Mouse (Mus musculus) stomach, embryonic 16.5 days (tissue): ENCODE results near the gene Rasd1. TPM values are rescaled to one million over a fixed set of nuclear protein-coding genes. Genes with fewer than 3 reads are reported as not detected.
A peak's percentile ranks its signal among the peaks of the same experiment; 100 is the strongest.
"Not testable (repeated sequence)": the region's sequence is repeated elsewhere in the genome, so short reads cannot be mapped to it uniquely, and the experiment has no call there.

Experiments
- ATAC-seq: fragments of 200-750 bp; cut with Nextera tagmentation; 2 replicates; pipeline ENCODE4 v1.8.0; 2017; ENCODE audit warnings: moderate number of reproducible peaks, moderate TSS enrichment; ENCODE audit not compliant: insufficient read depth, low FRiP score
- H3K27ac ChIP-seq: fragments of 300-500 bp; sonication (generic); 2 replicates; pipeline ENCODE4 v1.5.1; 2014; ENCODE audit warnings: low read length
- H3K27me3 ChIP-seq: fragments of 300-500 bp; sonication (generic); 2 replicates; pipeline ENCODE4 v1.6.1; 2014; ENCODE audit warnings: low read length, control low read depth, mixed read lengths; ENCODE audit not compliant: control insufficient read depth, insufficient read depth
- H3K36me3 ChIP-seq: fragments of 300-500 bp; sonication (generic); 2 replicates; pipeline ENCODE4 v1.6.1; 2014; ENCODE audit warnings: low read length; ENCODE audit not compliant: control insufficient read depth, insufficient read depth
- H3K4me1 ChIP-seq: fragments of 300-500 bp; sonication (generic); 2 replicates; pipeline ENCODE4 v1.6.1; 2014; ENCODE audit warnings: low read length, control low read depth, mixed read lengths; ENCODE audit not compliant: control insufficient read depth, insufficient read depth
- H3K4me2 ChIP-seq: fragments of 300-500 bp; sonication (generic); 2 replicates; pipeline ENCODE4 v1.6.1; 2014; ENCODE audit warnings: low read depth, low read length, mixed read lengths
- H3K4me3 ChIP-seq: fragments of 300-500 bp; sonication (generic); replicated peaks from 2 replicates; pipeline ENCODE4 v1.5.1; 2014; ENCODE audit warnings: mild to moderate bottlenecking, low read length
- H3K9ac ChIP-seq: fragments of 300-500 bp; sonication (generic); 2 replicates; pipeline ENCODE4 v1.6.1; 2014; ENCODE audit warnings: low read length
- H3K9me3 ChIP-seq: fragments of 300-500 bp; sonication (generic); replicated peaks from 2 replicates; pipeline ENCODE4 v1.6.1; 2016; ENCODE audit warnings: low read length, control low read depth; ENCODE audit not compliant: control insufficient read depth
- WGBS: fragments of 180-500 bp; shearing (Covaris S2); extraction: QIAGEN DNeasy Blood & Tissue Kit; methylation state at CpG from one replicate; pipeline ENCODE4 v1.1.7; 2014; 5-methylcytosine and 5-hydroxymethylcytosine counted together
- polyA plus RNA-seq: library from polyadenylated mRNA; unstranded; fragments of >200 nt; fragmentation: Nextera tagmentation; extraction: Ambion mirVana; gene quantifications from 2 replicates; pipeline ENCODE4 v1.2.1, GENCODE M21; 2015

Gene Rasd1
- polyA plus RNA-seq, 1 experiment from 2014 or later = 2.5 TPM

- peak overlapping the region; percentile 98 for H3K9ac ChIP-seq
- peaks cover 13% of the 10 kb centered on the region for H3K4me1 ChIP-seq
- H3K4me2 ChIP-seq = peak overlapping the region; percentile 73
- H3K4me3 ChIP-seq = peak overlapping the region; percentile 93
- H3K9me3 ChIP-seq = no peaks in the 10 kb centered on the region
- 0 out of 2 replicates have a peak, but pooled peaks have one; percentile 22 for ATAC-seq
- H3K27ac ChIP-seq = peak overlapping the region; percentile 69
- H3K27me3 ChIP-seq = no peaks in the 10 kb centered on the region
- H3K36me3 ChIP-seq = no peaks in the 10 kb centered on the region
- WGBS = 2% methylated on average over 16 of the region's 16 CpGs
Observed at GRCm38 (mm10) chr11:59948401-59948767, 16.4 kb downstream of the Rasd1 start.

- WGBS = 1% methylated on average over 43 of the region's 43 CpGs
- no peaks in the 10 kb centered on the region for H3K36me3 ChIP-seq
- no peaks in the 10 kb centered on the region for H3K9me3 ChIP-seq
- H3K4me1 ChIP-seq = peaks cover 13% of the 10 kb centered on the region
- H3K27ac ChIP-seq = peak within 1 kb of the TSS; percentile 69
- H3K4me2 ChIP-seq = peak within 1 kb of the TSS; percentile 73
- peak; percentile 94 for ATAC-seq
- peak within 1 kb of the TSS; percentile 93 for H3K4me3 ChIP-seq
- peak within 1 kb of the TSS; percentile 98 for H3K9ac ChIP-seq
- no peaks in the 10 kb centered on the region for H3K27me3 ChIP-seq
Observed at GRCm38 (mm10) chr11:59947752-59948400, 16.9 kb downstream of the Rasd1 start, which contains the start of gene Med9. Med9 (plus strand) TSS chr11:59948206.

GRCm38 (mm10) chr11:59944855-59945254 is 19.9 kb downstream of the Rasd1 start:
- not testable (repeated sequence) for ATAC-seq, H3K9me3 ChIP-seq, H3K27ac ChIP-seq, H3K27me3 ChIP-seq, H3K4me3 ChIP-seq, H3K36me3 ChIP-seq, H3K4me2 ChIP-seq, H3K9ac ChIP-seq
- peaks cover 13% of the 10 kb centered on the region for H3K4me1 ChIP-seq
- 89% methylated on average over 9 of the region's 10 CpGs for WGBS

DNA sequence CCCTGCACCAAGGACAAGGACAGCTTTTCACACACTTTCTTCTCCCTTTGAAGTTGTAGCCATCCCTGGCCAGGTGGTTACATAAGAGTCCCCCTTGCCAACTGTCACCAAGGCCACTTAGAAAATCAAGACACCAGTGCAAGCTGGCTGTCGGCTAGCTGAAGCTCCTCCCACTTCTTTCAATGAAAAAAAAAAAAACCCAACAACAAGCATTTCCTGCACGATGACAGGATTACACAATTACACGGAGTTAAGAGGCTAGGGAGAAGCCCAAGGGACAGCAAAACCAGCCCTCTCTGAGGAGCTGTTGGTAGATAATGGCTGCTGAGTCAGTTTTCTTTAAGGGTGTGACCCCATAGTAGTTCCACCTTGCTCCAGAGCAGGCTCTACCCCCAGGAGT is 23.4 kb downstream of the Rasd1 start:
- Histone ChIP-seq H3K4me3 (no peak overlapping the region), H3K27ac (no peak overlapping the region), H3K9ac (no peak overlapping the region), H3K4me2 (no peak overlapping the region), H3K27me3 (no peaks in the 10 kb centered on the region), H3K4me1 (no peaks in the 10 kb centered on the region), H3K36me3 (no peaks in the 10 kb centered on the region), H3K9me3 (no peaks in the 10 kb centered on the region)
- no peak; the same call in 1 of the 2 replicates for ATAC-seq
- 13% methylated on average over 3 of the region's 3 CpGs for WGBS

DNA sequence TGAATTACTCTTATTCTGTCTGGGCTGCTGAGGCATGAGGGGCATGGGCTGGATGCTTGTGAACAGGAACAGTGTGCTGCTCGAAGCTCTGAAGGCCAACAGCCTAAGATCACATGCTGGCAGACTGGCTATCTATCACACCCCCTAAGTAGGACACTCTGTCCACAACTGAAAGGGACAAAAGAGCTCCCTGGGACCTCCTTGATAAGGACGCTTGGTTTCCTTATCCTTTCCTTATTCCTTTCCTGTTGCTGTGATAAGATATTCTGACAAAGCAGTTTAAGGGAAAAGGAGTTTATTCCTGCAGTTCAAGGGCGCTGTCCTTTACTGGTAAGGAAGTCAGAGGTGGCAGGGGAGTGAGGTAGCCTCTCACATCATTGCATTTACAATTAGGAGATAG is 24.1 kb downstream of the Rasd1 start:
- Histone ChIP-seq H3K4me3 (no peak overlapping the region), H3K27me3 (no peaks in the 10 kb centered on the region), H3K4me1 (no peaks in the 10 kb centered on the region), H3K9me3 (no peaks in the 10 kb centered on the region), H3K27ac (no peak overlapping the region), H3K36me3 (no peaks in the 10 kb centered on the region), H3K9ac (no peak overlapping the region), H3K4me2 (no peak overlapping the region)
- WGBS = 65% methylated on average over 3 of the region's 3 CpGs
- ATAC-seq = no peak

GRCm38 (mm10) chr11:59939821-59940220 is 24.9 kb downstream of the Rasd1 start:
- 84% methylated on average over 1 of the region's 1 CpGs for WGBS
- Histone ChIP-seq H3K27ac (no peak overlapping the region), H3K4me3 (no peak overlapping the region)

DNA sequence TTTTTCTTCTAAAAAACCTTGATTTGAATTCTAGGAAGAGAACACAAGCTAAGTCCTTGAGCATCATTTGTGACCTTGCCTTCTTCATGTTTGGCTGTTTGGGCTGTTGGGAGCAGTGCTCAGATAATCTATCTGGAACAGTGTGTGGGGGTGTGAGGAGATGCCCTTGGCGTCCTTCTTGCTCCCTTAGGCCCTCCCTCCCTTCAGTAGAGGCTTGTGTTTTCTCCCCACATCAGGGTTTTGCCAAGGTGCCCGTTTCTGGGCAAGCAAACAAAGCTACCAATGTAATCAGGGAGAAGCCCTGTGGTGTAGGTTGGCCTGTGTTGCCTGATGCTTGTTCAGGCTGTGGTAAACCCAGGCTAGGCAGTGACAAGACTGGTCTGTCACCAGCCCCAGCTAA is 27.1 kb downstream of the Rasd1 start:
- Histone ChIP-seq H3K9ac (no peak overlapping the region), H3K4me3 (no peak overlapping the region), H3K4me1 (no peaks in the 10 kb centered on the region; the same call in none of the 2 replicates), H3K27ac (no peak overlapping the region), H3K36me3 (no peaks in the 10 kb centered on the region), H3K9me3 (no peaks in the 10 kb centered on the region), H3K27me3 (no peaks in the 10 kb centered on the region), H3K4me2 (no peak overlapping the region)
- WGBS = 35% methylated on average over 2 of the region's 2 CpGs
- no peak for ATAC-seq

More at GRCm38 (mm10) chr11:59939821-59940220, 24.9 kb downstream of the Rasd1 start:
- ATAC-seq = no peak
- Histone ChIP-seq H3K27me3 (no peaks in the 10 kb centered on the region), H3K4me2 (no peak overlapping the region), H3K4me1 (no peaks in the 10 kb centered on the region), H3K9ac (no peak overlapping the region), H3K9me3 (no peaks in the 10 kb centered on the region), H3K36me3 (no peaks in the 10 kb centered on the region)

DNA sequence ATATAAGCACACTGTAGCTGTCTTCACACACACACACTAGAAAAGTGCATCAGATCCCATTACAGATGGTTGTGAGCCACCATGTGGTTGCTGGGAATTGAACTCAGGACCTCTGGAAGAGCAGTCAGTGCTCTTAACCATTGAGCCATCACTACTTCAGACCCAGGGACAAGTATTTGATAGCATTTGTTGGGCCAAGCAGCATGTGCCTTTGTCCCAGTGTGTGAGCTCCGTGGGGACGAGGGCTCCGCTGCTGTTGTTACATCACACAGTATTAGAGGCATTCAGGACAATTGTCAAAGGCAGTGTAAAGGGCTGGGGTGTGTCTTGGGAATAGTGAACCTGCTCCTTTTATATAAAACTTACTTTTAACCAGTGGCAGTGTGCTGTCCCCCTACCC is 27.7 kb downstream of the Rasd1 start:
- no peaks in the 10 kb centered on the region for H3K36me3 ChIP-seq
- H3K9ac ChIP-seq = no peak overlapping the region
- H3K27ac ChIP-seq = no peak overlapping the region
- no peak for ATAC-seq
- 62% methylated on average over 3 of the region's 3 CpGs for WGBS
- H3K9me3 ChIP-seq = no peaks in the 10 kb centered on the region
- H3K27me3 ChIP-seq = no peaks in the 10 kb centered on the region
- no peaks in the 10 kb centered on the region; the same call in none of the 2 replicates for H3K4me1 ChIP-seq
- H3K4me2 ChIP-seq = no peak overlapping the region
- H3K4me3 ChIP-seq = no peak overlapping the region

DNA sequence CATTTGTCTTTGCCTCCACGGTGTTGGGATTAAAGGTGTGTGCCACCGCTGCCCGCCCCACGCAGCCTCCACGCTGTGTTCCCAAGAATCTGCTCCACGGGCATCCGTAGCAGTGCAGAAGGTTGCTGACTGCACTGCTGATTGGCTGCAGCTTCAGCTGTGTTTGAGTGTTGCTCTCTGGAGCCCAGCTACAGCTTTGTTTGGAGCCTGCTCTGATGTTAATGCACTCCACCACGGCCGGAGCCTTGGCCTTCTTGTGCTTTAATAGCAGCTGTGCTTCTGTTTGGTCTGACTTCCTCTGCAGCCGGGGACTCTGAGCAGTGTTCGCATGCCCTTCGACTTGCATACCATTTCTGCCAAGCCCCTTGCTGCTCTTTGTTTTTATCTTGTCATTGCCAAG is 30.8 kb downstream of the Rasd1 start:
- Histone ChIP-seq H3K27me3 (no peaks in the 10 kb centered on the region), H3K27ac (peak overlapping the region; percentile 26; the same call in 1 of the 2 replicates), H3K4me3 (no peak overlapping the region), H3K4me1 (no peaks in the 10 kb centered on the region; the same call in none of the 2 replicates), H3K4me2 (no peak overlapping the region), H3K9ac (0 out of 2 replicates have a peak overlapping the region, but pooled peaks have one; percentile 10), H3K9me3 (no peaks in the 10 kb centered on the region), H3K36me3 (no peaks in the 10 kb centered on the region)
- ATAC-seq = no peak; the same call in 1 of the 2 replicates
- 34% methylated on average over 12 of the region's 12 CpGs for WGBS
